Mouse (Mus musculus) liver, adult 2 months (tissue): ENCODE results near the gene Gm37240.

ENCODE experiments used
- CTCF ChIP-seq: fragments of 200-500 bp; IDR thresholded peaks from 2 replicates; pipeline ENCODE4 v1.5.1; 2011; ENCODE audit warnings: low read depth, low read length, control low read depth
- POLR2A ChIP-seq: fragments of 200-500 bp; IDR thresholded peaks from 2 replicates; pipeline ENCODE4 v1.6.1; 2011; ENCODE audit warnings: low read length, control low read depth; ENCODE audit not compliant: insufficient read depth; ENCODE audit errors: extremely low read depth

GRCm38 (mm10) chr3:85819319-85819718 is 68.0 kb downstream of the Gm37240 start:
- TF ChIP-seq CTCF, result no peak
- no peak for TF ChIP-seq POLR2A
